Mouse (Mus musculus) lung, postnatal 0 days (tissue): Measurements from ENCODE around the gene Aqr. TPM values are rescaled to one million over a fixed set of nuclear protein-coding genes. Genes with fewer than 3 reads are reported as not detected.

Experiments used
- ATAC-seq: fragments of 200-750 bp; cut with Nextera tagmentation; 2 replicates; pipeline ENCODE4 v1.8.0; 2017; ENCODE audit warnings: moderate library complexity
- DNase-seq: peaks from one replicate; pipeline ENCODE4 v3.0.0-alpha.2; 2016; ENCODE audit warnings: low spot score
- H3K27ac ChIP-seq: fragments of 300-500 bp; sonication (generic); 2 replicates; pipeline ENCODE4 v1.5.1; 2014; ENCODE audit warnings: antibody characterized with exemption, mild to moderate bottlenecking, low read length, mixed read lengths
- H3K27me3 ChIP-seq: fragments of 300-500 bp; sonication (generic); replicated peaks from 2 replicates; pipeline ENCODE4 v1.6.1; 2014; ENCODE audit warnings: low read length, mixed read lengths; ENCODE audit not compliant: insufficient read depth
- H3K36me3 ChIP-seq: fragments of 300-500 bp; sonication (generic); 2 replicates; pipeline ENCODE4 v1.6.1; 2014; ENCODE audit warnings: low read length, mixed read lengths; ENCODE audit not compliant: insufficient read depth
- H3K4me1 ChIP-seq: fragments of 300-500 bp; sonication (generic); 2 replicates; pipeline ENCODE4 v1.6.1; 2014; ENCODE audit warnings: antibody characterized with exemption, low read depth, low read length, mixed read lengths; ENCODE audit not compliant: insufficient read depth
- H3K4me2 ChIP-seq: fragments of 300-500 bp; sonication (generic); replicated peaks from 2 replicates; pipeline ENCODE4 v1.6.1; 2014; ENCODE audit warnings: low read depth, mild to moderate bottlenecking, low read length, moderate library complexity, mixed read lengths
- H3K4me3 ChIP-seq: fragments of 300-500 bp; sonication (generic); 2 replicates; pipeline ENCODE4 v1.5.1; 2014; ENCODE audit warnings: low read depth, low read length
- H3K9ac ChIP-seq: fragments of 300-500 bp; sonication (generic); replicated peaks from 2 replicates; pipeline ENCODE4 v1.6.1; 2014; ENCODE audit warnings: low read depth, mild to moderate bottlenecking
- H3K9me3 ChIP-seq: fragments of 300-500 bp; sonication (generic); 2 replicates; pipeline ENCODE4 v1.6.1; 2016; ENCODE audit warnings: low read length, mixed read lengths
- CTCF ChIP-seq: IDR thresholded peaks from 2 replicates; pipeline ENCODE4 v1.5.1; 2016; ENCODE audit warnings: antibody characterized with exemption, mild to moderate bottlenecking
- EP300 ChIP-seq: IDR thresholded peaks from 2 replicates; pipeline ENCODE4 v1.6.1; 2016; ENCODE audit warnings: antibody characterized with exemption, mild to moderate bottlenecking, control low read depth
- WGBS: fragments of 180-500 bp; shearing (Covaris S2); extraction: QIAGEN DNeasy Blood & Tissue Kit; methylation state at CpG from one replicate; pipeline ENCODE4 v1.1.7; 2014; 5-methylcytosine and 5-hydroxymethylcytosine counted together
- polyA plus RNA-seq: library from polyadenylated mRNA; unstranded; fragments of >200 nt; fragmentation: Nextera tagmentation; extraction: Ambion mirVana; gene quantifications from 2 replicates; pipeline ENCODE4 v1.2.1, GENCODE M21; 2015

Gene Aqr
- polyA plus RNA-seq, 1 experiment from 2014 or later, result 23.3 TPM

DNA sequence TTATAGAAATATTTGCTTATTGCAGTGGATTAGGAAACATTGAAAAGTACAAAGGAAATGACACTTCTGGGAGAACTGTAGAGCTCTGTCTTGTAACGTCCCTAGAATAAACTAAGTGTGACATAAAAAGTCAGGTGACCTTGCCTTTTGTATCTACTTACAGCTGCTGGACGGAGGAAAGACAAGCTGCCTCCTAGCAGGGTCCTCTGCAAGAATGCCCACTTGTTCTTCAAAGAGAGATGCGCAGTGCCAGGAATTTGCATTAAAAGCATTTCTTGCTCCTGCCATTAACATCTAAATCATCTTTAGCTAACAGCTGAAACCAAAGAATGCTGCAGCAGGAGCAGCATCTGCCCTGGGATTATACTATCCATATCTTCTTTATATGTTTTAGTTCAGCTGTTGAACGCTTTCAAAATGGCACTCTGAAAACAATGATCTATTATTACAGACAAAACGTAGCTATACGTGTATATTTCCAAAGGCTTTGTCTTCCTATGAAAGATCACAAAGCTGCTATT lies 126.7 kb downstream of the Aqr start:
- Histone ChIP-seq H3K9me3 (no peaks in the 10 kb centered on the region), H3K4me1 (no peaks in the 10 kb centered on the region), H3K27ac (no peak overlapping the region), H3K27me3 (no peaks in the 10 kb centered on the region), H3K9ac (no peak overlapping the region), H3K36me3 (no peaks in the 10 kb centered on the region), H3K4me3 (no peak overlapping the region), H3K4me2 (no peak overlapping the region)
- WGBS, result 49% methylated on average over 6 of the region's 6 CpGs
- TF ChIP-seq CTCF (no peak), EP300 (no peak)
- DNase-seq (no peak), ATAC-seq (no peak)

DNA sequence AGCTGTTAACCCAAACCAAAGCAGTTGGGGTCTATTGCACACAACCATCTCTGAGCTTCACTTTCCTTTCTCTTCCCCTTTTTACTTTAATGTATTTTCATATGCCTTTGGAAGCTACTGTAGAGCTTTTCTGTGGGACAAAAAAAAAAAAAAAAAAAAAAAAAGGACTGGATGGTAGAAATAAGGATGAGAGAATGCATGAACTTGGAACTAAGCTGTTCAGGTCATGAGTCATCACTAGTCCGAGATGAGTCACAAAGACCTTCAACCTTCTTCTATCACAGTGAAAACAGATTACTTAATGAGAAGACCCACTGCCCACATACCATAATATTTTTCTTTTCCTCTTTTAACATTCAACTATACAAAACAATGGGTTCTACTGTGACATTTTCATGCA lies 127.2 kb downstream of the Aqr start:
- WGBS, result 66% methylated on average over 1 of the region's 1 CpGs
- ATAC-seq, result no peak
- Histone ChIP-seq H3K9ac (no peak overlapping the region), H3K4me1 (no peaks in the 10 kb centered on the region), H3K27ac (no peak overlapping the region), H3K36me3 (no peaks in the 10 kb centered on the region), H3K4me2 (no peak overlapping the region), H3K9me3 (no peaks in the 10 kb centered on the region), H3K27me3 (no peaks in the 10 kb centered on the region), H3K4me3 (no peak overlapping the region)
- no peak for DNase-seq
- TF ChIP-seq CTCF, result no peak
- no peak for TF ChIP-seq EP300

DNA sequence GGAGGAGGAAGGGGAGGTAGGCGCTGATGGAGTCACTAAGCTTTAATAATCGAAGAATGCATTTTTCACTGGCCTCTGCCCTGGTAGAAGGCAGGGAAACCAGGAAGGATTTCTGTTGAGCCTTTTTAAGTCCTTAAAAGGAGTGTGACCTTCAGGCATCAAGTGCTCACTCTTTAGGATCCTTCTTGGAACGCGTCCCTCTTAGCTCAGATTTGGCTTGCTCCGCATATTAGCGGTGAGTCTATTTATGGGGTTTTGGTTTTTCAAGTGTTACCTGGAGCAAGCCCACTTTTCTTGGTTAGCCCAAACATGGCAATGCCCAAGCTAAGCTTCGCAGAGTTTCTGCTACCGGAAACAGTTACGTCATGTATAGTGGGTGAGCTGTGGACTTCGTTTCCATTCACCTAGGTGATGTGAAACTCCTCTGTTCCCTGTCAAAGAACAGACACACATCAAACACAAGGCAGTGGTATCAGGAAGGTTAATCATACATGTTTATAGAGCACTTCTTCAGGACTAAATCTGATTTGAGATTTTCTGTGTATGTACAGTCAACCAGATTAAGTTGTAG lies 128.5 kb downstream of the Aqr start:
- H3K9me3 ChIP-seq, result no peaks in the 10 kb centered on the region
- H3K9ac ChIP-seq, result no peak overlapping the region
- H3K4me2 ChIP-seq, result no peak overlapping the region
- no peaks in the 10 kb centered on the region for H3K4me1 ChIP-seq
- H3K27ac ChIP-seq, result no peak overlapping the region
- no peak overlapping the region for H3K4me3 ChIP-seq
- DNase-seq, result no peak
- no peak for ATAC-seq
- no peaks in the 10 kb centered on the region for H3K27me3 ChIP-seq
- no peaks in the 10 kb centered on the region for H3K36me3 ChIP-seq
- TF ChIP-seq CTCF (no peak), EP300 (no peak)
- WGBS, result 72% methylated on average over 10 of the region's 10 CpGs

DNA sequence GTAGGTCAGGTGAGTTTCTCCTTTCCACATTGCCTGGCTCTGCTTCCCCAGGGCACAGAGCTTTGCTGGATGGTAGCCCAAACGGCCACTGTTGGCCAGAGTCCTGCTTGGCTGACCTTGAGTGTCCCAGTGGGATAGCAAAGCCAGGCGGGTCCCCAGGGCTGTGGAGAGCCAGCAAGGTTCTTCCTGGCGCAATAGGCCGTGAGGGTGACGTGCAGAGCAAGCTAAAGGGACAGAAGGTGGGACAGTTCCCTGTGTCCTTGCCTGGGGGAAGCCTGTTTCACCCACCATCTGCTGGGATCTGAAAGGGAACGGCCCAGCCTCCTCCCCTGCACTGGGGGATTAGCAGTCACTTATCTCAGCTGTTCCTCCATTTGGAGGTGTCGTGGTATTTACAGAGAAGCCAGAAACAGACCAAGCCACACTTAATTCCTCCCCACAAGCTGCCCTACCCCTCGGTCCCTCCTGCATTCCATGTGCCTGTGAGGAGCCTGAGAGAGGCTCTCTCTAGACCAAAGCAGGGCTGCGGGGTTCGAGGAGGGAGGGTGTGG lies 129.4 kb downstream of the Aqr start:
- WGBS, result 11% methylated on average over 10 of the region's 10 CpGs
- no peak overlapping the region for H3K4me3 ChIP-seq
- no peak overlapping the region for H3K4me2 ChIP-seq
- DNase-seq, result no peak
- H3K27ac ChIP-seq, result no peak overlapping the region
- peak; percentile 47; the same call in 1 of the 2 replicates for ATAC-seq
- H3K36me3 ChIP-seq, result no peaks in the 10 kb centered on the region
- no peaks in the 10 kb centered on the region for H3K4me1 ChIP-seq
- no peak overlapping the region for H3K9ac ChIP-seq
- TF ChIP-seq EP300, result no peak
- no peak for TF ChIP-seq CTCF
- no peaks in the 10 kb centered on the region for H3K27me3 ChIP-seq
- no peaks in the 10 kb centered on the region for H3K9me3 ChIP-seq

DNA sequence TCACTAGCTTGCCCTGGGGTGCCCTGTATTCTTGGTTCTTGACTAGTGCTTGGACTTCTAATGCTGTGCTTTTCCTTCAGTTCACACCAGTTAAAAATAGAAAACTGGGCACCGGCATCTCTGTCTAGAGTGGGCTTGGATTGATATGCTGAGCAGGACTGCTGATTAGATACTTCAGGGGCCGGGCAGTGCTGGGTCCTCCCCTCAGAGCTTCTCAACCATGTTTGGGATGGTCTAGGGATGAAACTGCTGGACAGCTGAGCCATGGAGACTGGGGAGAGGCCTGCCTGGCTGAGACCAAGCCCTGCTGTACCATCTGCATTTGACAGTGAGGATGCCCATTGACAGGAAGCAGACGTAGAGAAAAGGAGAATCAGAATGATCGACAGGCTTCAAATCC lies 132.7 kb downstream of the Aqr start:
- no peaks in the 10 kb centered on the region for H3K36me3 ChIP-seq
- H3K4me1 ChIP-seq, result no peaks in the 10 kb centered on the region
- no peak for TF ChIP-seq CTCF
- TF ChIP-seq EP300, result no peak
- H3K4me2 ChIP-seq, result no peak overlapping the region
- no peak overlapping the region for H3K9ac ChIP-seq
- no peaks in the 10 kb centered on the region for H3K9me3 ChIP-seq
- H3K27me3 ChIP-seq, result no peaks in the 10 kb centered on the region
- no peak overlapping the region for H3K27ac ChIP-seq
- 63% methylated on average over 4 of the region's 4 CpGs for WGBS
- H3K4me3 ChIP-seq, result no peak overlapping the region
- DNase-seq (no peak), ATAC-seq (no peak)

DNA sequence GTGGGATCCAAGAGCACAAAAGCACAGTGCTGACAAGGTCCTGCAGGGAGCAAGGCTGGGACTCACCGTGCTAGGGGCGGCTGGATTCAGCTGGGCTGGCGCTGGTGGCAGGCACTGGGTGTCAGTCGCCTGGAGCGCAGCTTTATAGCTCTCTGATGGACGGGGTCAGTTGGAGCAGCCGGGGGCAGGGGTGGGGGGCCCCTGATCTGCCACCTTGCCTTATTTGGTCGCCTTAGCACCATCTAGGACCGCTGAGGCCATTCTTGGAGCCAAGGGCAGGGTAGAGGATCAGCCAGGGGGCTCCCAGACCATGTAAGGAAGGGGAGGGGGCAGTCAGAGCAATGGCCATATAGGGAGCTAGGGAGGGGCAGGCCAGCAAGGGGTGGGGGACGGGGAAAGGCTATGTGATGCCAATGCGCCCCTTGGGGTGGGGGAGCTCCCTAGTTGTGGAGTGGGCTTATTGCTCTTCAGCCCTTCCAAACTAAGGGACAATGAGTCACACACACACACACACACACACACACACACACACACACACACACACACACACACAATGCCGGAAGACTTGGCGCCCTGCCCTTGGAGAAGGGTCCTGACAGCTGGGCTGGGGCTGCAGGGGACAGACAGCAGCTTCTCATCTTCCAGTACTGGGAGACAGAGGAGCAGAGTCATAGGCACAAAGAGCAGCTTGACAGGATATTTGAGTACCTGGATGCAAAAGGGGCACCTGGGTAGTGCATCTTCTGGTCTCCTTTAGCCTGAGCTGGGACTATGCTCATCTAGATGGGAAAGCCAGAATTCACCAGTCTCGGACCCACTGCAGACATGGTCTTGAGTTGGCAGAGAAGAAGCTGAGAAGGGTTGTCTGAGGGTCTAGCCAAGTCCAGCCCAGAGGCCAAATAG lies 133.9 kb downstream of the Aqr start, which contains the start of gene Actc1:
Actc1 (minus strand) TSS at position 853 of the 903 bp plus-strand sequence.
- Histone ChIP-seq H3K4me3 (peak within 1 kb of the TSS; percentile 8; the same call in 1 of the 2 replicates), H3K27ac (no peak within 1 kb of the TSS), H3K9ac (peak within 1 kb of the TSS; percentile 12; the same call in 1 of the 2 replicates), H3K27me3 (no peaks in the 10 kb centered on the region), H3K36me3 (no peaks in the 10 kb centered on the region), H3K9me3 (no peaks in the 10 kb centered on the region), H3K4me2 (peak within 1 kb of the TSS; percentile 50), H3K4me1 (no peaks in the 10 kb centered on the region)
- 20% methylated on average over 14 of the region's 14 CpGs for WGBS
- ATAC-seq, result peak; percentile 27
- DNase-seq, result no peak
- TF ChIP-seq CTCF, result no peak
- TF ChIP-seq EP300, result no peak
